Mouse (Mus musculus): Measurements from ENCODE around the gene Frmd4a.

DNA sequence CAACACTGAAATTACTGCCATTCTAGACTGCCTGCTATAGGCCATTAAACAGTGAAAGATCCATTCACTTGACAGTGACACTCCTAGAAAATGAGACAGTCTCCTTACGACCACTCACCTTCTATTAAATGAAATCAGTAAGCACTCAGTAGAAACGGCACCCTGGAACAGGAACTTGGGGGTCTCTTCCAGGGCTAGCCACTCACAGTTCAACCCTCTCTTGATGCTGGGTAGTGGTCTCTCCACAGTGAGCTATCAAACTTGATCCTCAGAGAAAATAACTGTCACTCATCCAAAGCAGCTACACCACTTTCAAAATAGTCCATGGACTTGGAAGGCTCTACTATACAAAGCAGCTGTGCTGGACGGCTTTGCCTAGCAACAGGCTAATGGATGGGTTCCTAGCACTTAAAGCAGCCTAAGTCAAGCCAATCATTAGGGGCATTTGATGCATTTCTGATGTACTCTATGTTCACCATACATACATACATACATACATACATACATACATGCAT, 604.0 kb downstream of the Frmd4a start:
- no peak for TF ChIP-seq POLR2A (IDR thresholded peaks at IDR 0.05; ENCODE audit: insufficient read depth, low read depth, low read length)
- TF ChIP-seq CTCF (IDR thresholded peaks at IDR 0.05) = no peak
- TF ChIP-seq EP300 (IDR thresholded peaks at IDR 0.05; ENCODE audit: insufficient read depth, low read depth, low read length) = no peak
